Mouse (Mus musculus) ovary, postnatal 36 days (tissue): Measurements from ENCODE around the gene Zbtb1.

Experiments used
- DNase-seq: peaks from one replicate; pipeline ENCODE4 v3.0.0; 2022; ENCODE audit warnings: low spot score, mixed read lengths

Gene Zbtb1

DNA sequence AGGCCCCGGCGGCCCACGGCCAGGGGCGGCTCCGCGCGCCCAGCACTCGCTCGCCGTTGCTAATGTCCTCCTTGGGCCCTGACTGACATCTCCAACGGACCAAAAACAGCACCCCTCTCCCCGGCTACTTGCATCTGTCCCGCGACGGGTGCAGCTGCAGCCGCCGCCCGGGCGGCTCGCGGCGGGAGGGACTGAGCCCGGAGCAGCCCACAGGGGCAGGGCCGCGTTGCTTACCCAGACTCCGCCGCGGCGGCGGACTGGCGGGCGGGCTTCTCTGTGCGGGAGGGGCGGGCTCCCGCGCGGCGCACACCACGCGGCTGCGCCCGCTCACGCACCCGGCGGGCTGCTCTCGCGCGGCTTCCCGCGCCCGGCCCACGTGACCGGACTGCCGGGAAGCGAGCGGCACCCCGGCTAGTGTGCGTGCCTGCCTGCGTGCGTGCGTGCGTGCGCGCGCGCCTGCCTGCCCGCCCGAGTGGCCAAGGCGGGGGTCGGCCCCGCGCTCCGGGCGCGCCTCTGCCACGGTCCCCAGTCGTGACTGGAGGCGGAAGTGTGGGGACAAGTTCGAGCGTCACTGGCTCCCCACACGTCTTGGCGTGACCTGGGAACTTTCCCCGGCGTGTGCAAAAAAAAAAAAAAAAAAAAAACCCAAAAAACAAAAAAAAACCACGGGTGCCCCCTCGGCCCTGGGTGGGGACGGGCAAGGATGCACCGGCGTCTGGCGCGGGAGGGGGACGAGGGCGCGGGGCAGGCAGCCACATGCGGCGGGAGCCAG, 674 bp upstream of the Zbtb1 start, which contains the start of gene Zbtb25:
Zbtb25 (minus strand) TSS at position 397 of the 772 bp plus-strand sequence.
- DNase-seq, result peak; percentile 87

GRCm38 (mm10) chr12:76370831-76371571, 935 bp downstream of the Zbtb1 start:
- peak; percentile 83 for DNase-seq

GRCm38 (mm10) chr12:76372046-76372445, 2.0 kb downstream of the Zbtb1 start:
- no peak for DNase-seq

DNA sequence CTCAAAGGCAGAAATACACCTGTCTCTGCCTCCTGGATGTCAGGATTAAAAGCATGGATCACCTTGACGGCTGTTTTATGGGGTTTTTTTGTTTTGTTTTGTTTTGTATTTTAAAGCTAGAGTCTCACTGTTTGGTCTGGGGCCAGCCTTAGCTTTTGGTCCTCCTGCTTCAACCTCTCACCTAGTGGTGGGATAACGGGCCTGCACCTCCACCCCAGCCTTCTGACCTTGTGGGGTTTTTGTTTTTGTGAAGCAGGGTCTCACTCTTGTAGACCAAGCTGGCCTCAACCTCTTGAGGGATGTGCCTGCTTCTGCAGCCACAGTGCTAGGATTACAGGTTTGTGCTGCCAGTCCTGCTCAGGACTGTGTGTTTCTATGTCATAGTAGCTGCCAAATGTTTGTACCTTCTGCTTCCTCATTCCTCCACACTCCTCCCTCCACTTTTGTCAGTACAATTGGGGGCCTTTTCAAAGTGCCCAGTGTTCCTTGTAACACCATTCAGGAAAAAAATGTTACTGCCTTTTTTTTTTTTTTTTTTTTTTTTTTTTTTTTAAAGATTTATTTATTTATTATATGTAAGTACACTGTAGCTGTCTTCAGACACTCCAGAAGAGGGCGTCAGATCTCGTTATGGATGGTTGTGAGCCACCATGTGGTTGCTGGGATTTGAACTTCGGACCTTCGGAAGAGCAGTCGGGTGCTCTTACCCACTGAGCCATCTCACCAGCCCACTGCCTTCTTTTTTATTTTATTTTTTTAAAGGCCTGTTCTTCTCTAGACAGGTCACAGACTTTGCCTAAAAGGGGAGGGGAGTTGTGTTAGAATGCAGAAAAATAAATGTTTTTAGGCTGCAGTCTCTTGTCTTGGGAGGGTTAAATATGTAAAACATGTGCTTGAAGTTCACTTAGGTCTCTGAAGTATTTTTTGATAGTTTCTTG, 3.1 kb downstream of the Zbtb1 start:
- DNase-seq, result no peak

- DNase-seq, result no peak
These were observed 3.9 kb downstream of the Zbtb1 start for GRCm38 (mm10) chr12:76373991-76374390.

- DNase-seq, result no peak
These were observed 4.8 kb downstream of the Zbtb1 start for GRCm38 (mm10) chr12:76374911-76375310.

DNA sequence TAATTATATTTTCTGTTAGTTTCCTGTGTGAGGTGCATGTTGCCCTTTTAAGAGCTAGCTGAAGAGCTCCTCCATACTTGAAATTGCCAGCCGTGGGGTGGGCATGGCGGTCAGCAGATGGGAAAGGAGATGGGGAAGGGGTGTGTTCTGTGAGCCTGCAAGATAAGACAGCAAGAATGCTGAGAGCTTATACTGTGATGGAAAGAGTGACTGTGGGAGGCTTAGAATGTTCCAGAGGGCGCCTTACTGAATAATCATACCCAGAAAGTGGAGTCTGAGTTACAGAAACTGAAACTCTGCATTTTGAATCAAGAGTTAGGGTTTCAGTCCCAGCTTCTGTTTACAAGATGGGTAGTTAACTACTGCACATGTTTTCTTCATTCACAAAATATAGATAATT, 5.4 kb downstream of the Zbtb1 start:
- no peak for DNase-seq

- no peak for DNase-seq
These were observed 6.6 kb downstream of the Zbtb1 start for GRCm38 (mm10) chr12:76376649-76377048.

DNA sequence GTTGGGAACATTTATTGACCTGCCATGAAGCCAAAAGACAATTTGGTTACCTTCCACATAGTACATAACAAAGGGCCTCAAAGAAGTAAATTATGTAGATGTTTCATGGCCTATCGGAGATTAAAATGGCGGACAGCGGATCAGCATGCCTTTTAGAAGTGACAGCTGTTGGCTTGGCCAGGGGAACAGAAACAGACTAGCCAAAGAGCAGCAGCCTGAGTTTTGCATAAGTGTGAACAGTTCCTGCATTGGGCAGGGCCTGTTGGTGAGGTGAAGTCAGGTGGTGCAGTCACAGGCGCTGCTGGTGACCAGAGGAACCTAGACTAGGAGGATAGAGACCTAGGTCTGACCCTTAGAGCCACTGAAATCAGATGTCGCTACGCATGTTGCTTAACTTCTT, 7.0 kb downstream of the Zbtb1 start:
- no peak for DNase-seq

- no peak for DNase-seq
These were observed 7.7 kb downstream of the Zbtb1 start for GRCm38 (mm10) chr12:76377726-76378125.

DNA sequence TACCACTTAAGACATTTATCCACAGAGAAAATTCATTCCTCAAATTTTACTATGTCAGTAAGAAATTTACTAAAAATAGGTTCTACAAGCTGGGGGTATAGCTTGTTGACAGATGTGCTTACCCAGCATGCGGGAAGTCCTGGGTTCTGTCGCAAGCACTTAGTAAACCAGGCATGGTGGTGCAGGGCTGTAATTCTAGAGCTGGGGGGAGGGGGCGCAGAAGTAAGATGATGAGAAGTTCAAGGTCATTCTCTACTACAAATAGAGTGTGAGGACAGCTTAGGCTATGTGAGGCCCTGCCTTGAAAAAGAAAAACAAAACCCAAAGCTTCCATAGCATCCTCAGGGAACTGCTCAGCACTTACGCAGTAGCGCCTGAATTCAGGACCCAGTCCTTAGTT, 8.5 kb downstream of the Zbtb1 start:
- no peak for DNase-seq

- DNase-seq, result no peak
These were observed 10.1 kb downstream of the Zbtb1 start for GRCm38 (mm10) chr12:76380151-76380550.

- DNase-seq, result no peak
These were observed 15.3 kb downstream of the Zbtb1 start for GRCm38 (mm10) chr12:76385342-76385741.

DNA sequence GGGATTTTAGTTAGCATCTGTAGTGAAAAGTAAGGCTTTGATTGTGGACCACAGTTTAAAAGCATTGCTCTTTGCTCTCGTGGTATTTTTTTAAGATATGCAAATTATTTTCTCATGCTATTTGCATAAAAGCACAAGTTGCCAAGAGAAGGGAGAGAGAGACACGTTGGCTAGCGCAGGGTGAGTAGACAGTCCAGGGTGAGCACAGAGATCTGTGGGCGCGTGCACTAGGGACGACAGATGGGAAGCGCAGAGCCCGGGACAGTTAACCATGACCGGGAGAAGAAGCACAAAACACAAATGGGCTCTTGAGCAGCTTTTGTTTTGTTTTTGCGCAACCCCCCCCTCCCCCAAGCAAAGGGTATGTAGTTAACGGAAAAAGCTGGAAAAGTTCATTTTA, 18.7 kb downstream of the Zbtb1 start:
- DNase-seq, result no peak

DNA sequence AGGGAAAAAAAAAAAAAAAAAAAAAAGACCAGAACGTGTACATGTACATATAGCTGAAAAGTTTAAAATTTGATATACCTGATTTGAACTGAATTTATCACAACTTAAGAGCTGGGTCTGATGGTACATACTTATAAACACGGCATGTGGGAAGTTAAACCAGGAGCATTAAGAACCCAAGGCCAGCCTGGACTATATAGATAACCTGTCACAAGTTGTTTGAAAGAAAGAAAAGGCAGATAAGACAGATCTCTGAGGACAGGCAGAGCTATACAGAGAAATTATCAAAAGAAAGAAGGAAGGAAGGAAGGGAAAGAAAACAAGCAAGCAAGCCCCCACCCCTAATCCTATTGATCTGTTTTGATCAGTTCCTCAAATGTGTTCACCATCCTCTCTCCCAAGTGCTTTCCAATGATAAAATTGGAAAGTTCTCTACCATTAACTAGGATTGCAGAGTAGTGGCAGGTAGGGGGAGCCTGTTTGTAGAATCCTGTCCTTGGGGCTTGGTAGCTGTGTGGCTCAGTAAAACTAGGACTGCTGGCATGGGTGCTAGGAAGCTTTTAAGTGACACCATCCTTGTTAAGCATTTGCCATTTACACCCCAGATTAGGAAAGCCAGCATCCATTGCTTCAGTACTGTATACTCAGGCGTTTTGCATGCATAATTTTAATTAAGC, 21.7 kb downstream of the Zbtb1 start:
- no peak for DNase-seq

DNA sequence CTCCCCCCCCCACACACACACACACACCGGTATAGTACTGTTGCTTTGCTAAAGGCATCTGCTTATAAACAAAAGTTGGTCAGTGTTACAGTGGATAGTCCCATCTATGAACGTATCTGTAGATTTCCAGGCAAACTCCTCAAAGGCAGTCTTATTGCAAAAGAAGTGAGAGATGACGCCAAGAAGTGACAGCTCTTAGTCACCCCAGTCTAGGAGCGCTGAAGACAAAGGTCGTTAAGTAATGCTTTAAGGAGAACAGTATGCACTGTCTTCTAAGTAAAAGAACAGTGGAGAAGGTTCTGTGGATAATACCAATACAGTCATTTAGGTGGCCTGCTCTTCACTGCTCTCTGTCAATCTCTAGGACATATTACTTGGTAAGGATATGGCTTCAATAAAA, 22.9 kb downstream of the Zbtb1 start:
- no peak for DNase-seq

DNA sequence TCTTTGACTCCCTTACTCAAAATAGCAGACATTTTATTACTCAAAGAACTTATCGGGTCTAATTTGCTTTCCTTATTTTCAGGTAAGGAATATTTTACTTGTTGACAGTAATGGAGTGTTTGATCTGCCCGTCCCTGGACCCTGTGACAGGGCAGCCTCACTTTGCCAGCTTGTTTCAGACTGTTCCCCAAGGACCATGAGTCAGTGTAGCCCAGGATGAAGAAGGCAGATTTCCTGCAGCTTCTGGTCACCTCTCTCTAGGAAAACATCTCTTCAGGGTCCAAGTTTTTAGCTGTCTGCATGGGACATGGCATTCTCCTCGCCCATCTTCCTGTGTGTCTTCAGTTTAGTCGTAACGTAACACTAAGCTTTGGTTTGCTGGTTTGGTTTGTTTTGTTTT, 27.2 kb downstream of the Zbtb1 start:
- no peak for DNase-seq

GRCm38 (mm10) chr12:76401674-76402073, 31.6 kb downstream of the Zbtb1 start:
- no peak for DNase-seq

- DNase-seq, result no peak
These were observed 33.2 kb downstream of the Zbtb1 start for GRCm38 (mm10) chr12:76402991-76403885.

GRCm38 (mm10) chr12:76403886-76404537, 33.9 kb downstream of the Zbtb1 start, which contains the start of gene Hspa2:
Gene Hspa2, plus strand, starts transcription at chr12:76404176.
- peak; percentile 100 for DNase-seq
